Mouse (Mus musculus): ENCODE measurements at regions not wholly inside any gene's neighbourhood (a gene's known extent, or its start where the extent isn't known, plus 50 kb on each side); places are given as distances from the start of the nearest gene placed in this dataset.

DNA sequence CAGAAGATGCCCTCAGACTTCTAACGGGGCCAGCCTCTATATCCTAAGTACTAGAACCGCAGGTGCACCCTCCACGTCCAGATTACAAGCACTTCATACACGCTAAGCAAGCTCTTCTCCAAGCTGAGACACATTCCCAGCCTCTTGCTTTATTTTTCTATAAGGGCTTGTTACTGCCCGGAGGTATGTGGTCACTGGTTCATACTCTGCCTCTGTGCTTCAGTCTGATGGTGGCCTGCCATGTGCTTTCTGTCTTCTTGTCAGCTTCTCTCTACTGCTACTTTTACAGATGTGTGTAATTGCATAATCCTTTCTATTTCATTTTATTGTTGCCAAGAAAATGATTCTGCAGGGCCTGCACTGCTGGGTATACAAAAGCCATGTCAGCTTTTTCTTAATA lies 343.3 kb upstream of the Adgrl2 start:
- ATAC-seq (ENCODE audit: extremely low read depth, insufficient number of reproducible peaks, low FRiP score, poor library complexity, severe bottlenecking) (no peak), DNase-seq (ENCODE audit: low spot score) (no peak)
- no peak overlapping the region for H3K4me3 ChIP-seq (ENCODE audit: low read depth, low read length)
- H3K4me1 ChIP-seq (ENCODE audit: insufficient read depth, low read depth, low read length) = no peaks in the 10 kb centered on the region
- no peaks in the 10 kb centered on the region for H3K36me3 ChIP-seq (replicated peaks)
- no peaks in the 10 kb centered on the region for H3K27me3 ChIP-seq (ENCODE audit: insufficient read depth, low read length)
- TF ChIP-seq GATA1 (IDR thresholded peaks at IDR 0.05; ENCODE audit: borderline replicate concordance, low read length) = no peak
- TF ChIP-seq GATA2 (IDR thresholded peaks at IDR 0.05; ENCODE audit: borderline replicate concordance, low read depth, low read length) = no peak
- TF ChIP-seq CTCF (IDR thresholded peaks at IDR 0.05; ENCODE audit: low read depth, low read length) = no peak
- TF ChIP-seq POLR2AphosphoS5 (IDR thresholded peaks at IDR 0.05; ENCODE audit: insufficient replicate concordance, low read depth, low read length) = no peak
- TF ChIP-seq TAL1 (conservative IDR thresholded peaks at IDR 0.05; ENCODE audit: low read depth, low read length) = no peak
- peaks cover 43% of the 10 kb centered on the region for H3K9me3 ChIP-seq (replicated peaks)

DNA sequence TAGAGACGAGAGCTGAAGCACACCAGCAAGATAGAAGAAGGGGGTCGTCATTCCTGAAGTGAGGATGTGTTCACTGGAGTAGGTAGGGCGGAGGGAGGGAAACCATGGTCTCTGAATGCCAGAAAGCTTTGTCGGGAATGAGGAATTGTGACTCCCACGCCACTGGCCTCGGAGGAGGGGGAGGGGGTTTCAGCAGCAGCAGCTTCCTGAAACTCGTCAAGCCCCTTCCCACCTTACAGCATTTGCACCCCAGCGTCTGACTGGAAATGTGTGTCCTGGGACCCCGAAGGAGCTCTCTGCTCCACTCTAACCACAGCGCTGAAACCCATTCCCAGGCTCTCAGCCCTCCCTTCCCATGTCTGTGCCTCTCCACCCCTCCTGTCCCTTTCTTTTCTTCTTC lies 342.8 kb upstream of the Adgrl2 start:
- Histone ChIP-seq H3K4me3 (ENCODE audit: low read depth, low read length) (no peak overlapping the region), H3K4me1 (ENCODE audit: insufficient read depth, low read depth, low read length) (no peaks in the 10 kb centered on the region), H3K27me3 (ENCODE audit: insufficient read depth, low read length) (no peaks in the 10 kb centered on the region), H3K36me3 (replicated peaks) (no peaks in the 10 kb centered on the region), H3K9me3 (replicated peaks) (peaks cover 41% of the 10 kb centered on the region)
- TF ChIP-seq TAL1 (conservative IDR thresholded peaks at IDR 0.05; ENCODE audit: low read depth, low read length) (no peak), GATA2 (IDR thresholded peaks at IDR 0.05; ENCODE audit: borderline replicate concordance, low read depth, low read length) (no peak), GATA1 (IDR thresholded peaks at IDR 0.05; ENCODE audit: borderline replicate concordance, low read length) (no peak), CTCF (IDR thresholded peaks at IDR 0.05; ENCODE audit: low read depth, low read length) (no peak)
- ATAC-seq (ENCODE audit: extremely low read depth, insufficient number of reproducible peaks, low FRiP score, poor library complexity, severe bottlenecking) = no peak
- no peak for DNase-seq (ENCODE audit: low spot score)

- ATAC-seq (ENCODE audit: extremely low read depth, insufficient number of reproducible peaks, low FRiP score, poor library complexity, severe bottlenecking) = no peak
- Histone ChIP-seq H3K4me3 (ENCODE audit: low read depth, low read length) (no peak overlapping the region), H3K27me3 (ENCODE audit: insufficient read depth, low read length) (no peaks in the 10 kb centered on the region)
Measured at GRCm38 (mm10) chr3:149332105-149332504, 341.8 kb upstream of the Adgrl2 start.

GRCm38 (mm10) chr3:149331251-149331960 lies 341.1 kb upstream of the Adgrl2 start:
- no peaks in the 10 kb centered on the region for H3K27me3 ChIP-seq (ENCODE audit: insufficient read depth, low read length)
- ATAC-seq (ENCODE audit: extremely low read depth, insufficient number of reproducible peaks, low FRiP score, poor library complexity, severe bottlenecking) (no peak), DNase-seq (ENCODE audit: low spot score) (no peak)
- no peak overlapping the region for H3K4me3 ChIP-seq (ENCODE audit: low read depth, low read length)
- peaks cover 31% of the 10 kb centered on the region for H3K9me3 ChIP-seq (replicated peaks)
- H3K36me3 ChIP-seq (replicated peaks) = no peaks in the 10 kb centered on the region
- H3K4me1 ChIP-seq (ENCODE audit: insufficient read depth, low read depth, low read length) = no peaks in the 10 kb centered on the region
- TF ChIP-seq GATA2 (IDR thresholded peaks at IDR 0.05; ENCODE audit: borderline replicate concordance, low read depth, low read length) (no peak), POLR2AphosphoS5 (IDR thresholded peaks at IDR 0.05; ENCODE audit: insufficient replicate concordance, low read depth, low read length) (no peak), GATA1 (IDR thresholded peaks at IDR 0.05; ENCODE audit: borderline replicate concordance, low read length) (no peak), TAL1 (conservative IDR thresholded peaks at IDR 0.05; ENCODE audit: low read depth, low read length) (no peak)

More at GRCm38 (mm10) chr3:149332105-149332504, 341.8 kb upstream of the Adgrl2 start:
- no peak for TF ChIP-seq GATA1 (IDR thresholded peaks at IDR 0.05; ENCODE audit: borderline replicate concordance, low read length)
- H3K4me1 ChIP-seq (ENCODE audit: insufficient read depth, low read depth, low read length) = no peaks in the 10 kb centered on the region
- no peaks in the 10 kb centered on the region for H3K36me3 ChIP-seq (replicated peaks)
- no peak for DNase-seq (ENCODE audit: low spot score)
- H3K9me3 ChIP-seq (replicated peaks) = peaks cover 34% of the 10 kb centered on the region

DNA sequence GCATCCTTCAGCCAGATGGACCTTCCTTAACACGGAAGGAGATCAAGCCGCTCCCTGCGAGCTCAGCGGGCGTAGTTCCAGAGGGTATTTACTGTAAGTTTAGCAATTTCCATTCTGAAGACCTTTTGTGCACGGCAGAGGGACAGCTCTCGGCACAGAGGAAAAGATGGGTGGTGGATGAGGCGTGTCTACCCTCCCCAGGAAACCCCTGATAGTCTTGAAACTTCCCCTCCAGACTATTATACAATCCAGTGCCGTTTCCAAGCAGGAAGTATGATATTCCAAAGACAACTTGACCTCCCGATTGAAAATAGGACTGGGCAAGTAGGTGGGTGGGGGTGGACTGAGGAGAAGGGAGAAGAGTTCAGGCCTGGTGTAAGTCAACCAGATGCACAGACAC lies 340.4 kb upstream of the Adgrl2 start:
- ATAC-seq (ENCODE audit: extremely low read depth, insufficient number of reproducible peaks, low FRiP score, poor library complexity, severe bottlenecking) (no peak), DNase-seq (ENCODE audit: low spot score) (no peak)
- Histone ChIP-seq H3K36me3 (replicated peaks) (no peaks in the 10 kb centered on the region), H3K9me3 (replicated peaks) (peaks cover 31% of the 10 kb centered on the region), H3K27me3 (ENCODE audit: insufficient read depth, low read length) (no peaks in the 10 kb centered on the region), H3K4me3 (ENCODE audit: low read depth, low read length) (no peak overlapping the region), H3K4me1 (ENCODE audit: insufficient read depth, low read depth, low read length) (no peaks in the 10 kb centered on the region)
- TF ChIP-seq POLR2AphosphoS5 (IDR thresholded peaks at IDR 0.05; ENCODE audit: insufficient replicate concordance, low read depth, low read length) (no peak), GATA1 (IDR thresholded peaks at IDR 0.05; ENCODE audit: borderline replicate concordance, low read length) (no peak), GATA2 (IDR thresholded peaks at IDR 0.05; ENCODE audit: borderline replicate concordance, low read depth, low read length) (no peak), TAL1 (conservative IDR thresholded peaks at IDR 0.05; ENCODE audit: low read depth, low read length) (no peak), CTCF (IDR thresholded peaks at IDR 0.05; ENCODE audit: low read depth, low read length) (no peak)

DNA sequence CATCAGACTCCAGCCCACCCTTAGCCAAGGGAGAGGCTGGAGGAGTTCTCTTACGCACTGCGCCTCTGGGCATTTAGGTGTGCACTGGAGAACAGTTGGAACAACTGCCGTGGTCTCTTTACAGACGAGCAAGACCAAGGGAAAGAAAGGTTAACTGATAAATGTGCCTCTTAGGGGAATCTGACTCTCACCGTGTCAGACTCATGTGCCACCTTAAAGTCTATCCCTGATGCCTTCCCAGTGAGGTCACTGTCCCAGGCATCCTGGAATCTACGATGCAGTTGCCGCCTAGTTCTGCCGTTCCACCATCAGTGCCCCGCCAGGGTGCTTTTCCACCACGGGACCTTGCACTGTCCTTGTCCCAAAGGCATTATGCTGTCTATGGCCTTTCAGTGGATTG lies 339.7 kb upstream of the Adgrl2 start:
- DNase-seq (ENCODE audit: low spot score) = no peak
- ATAC-seq (ENCODE audit: extremely low read depth, insufficient number of reproducible peaks, low FRiP score, poor library complexity, severe bottlenecking) = no peak
- no peaks in the 10 kb centered on the region for H3K36me3 ChIP-seq (replicated peaks)
- no peaks in the 10 kb centered on the region for H3K4me1 ChIP-seq (ENCODE audit: insufficient read depth, low read depth, low read length)
- peaks cover 32% of the 10 kb centered on the region for H3K9me3 ChIP-seq (replicated peaks)
- H3K4me3 ChIP-seq (ENCODE audit: low read depth, low read length) = no peak overlapping the region
- H3K27me3 ChIP-seq (ENCODE audit: insufficient read depth, low read length) = no peaks in the 10 kb centered on the region
- no peak for TF ChIP-seq GATA1 (IDR thresholded peaks at IDR 0.05; ENCODE audit: borderline replicate concordance, low read length)
- no peak for TF ChIP-seq TAL1 (conservative IDR thresholded peaks at IDR 0.05; ENCODE audit: low read depth, low read length)
- TF ChIP-seq CTCF (IDR thresholded peaks at IDR 0.05; ENCODE audit: low read depth, low read length) = no peak
- TF ChIP-seq GATA2 (IDR thresholded peaks at IDR 0.05; ENCODE audit: borderline replicate concordance, low read depth, low read length) = no peak

GRCm38 (mm10) chr3:149329615-149330014 lies 339.3 kb upstream of the Adgrl2 start:
- DNase-seq (ENCODE audit: low spot score) = no peak
- H3K4me3 ChIP-seq (ENCODE audit: low read depth, low read length) = no peak overlapping the region
- no peaks in the 10 kb centered on the region for H3K4me1 ChIP-seq (ENCODE audit: insufficient read depth, low read depth, low read length)
- no peak for ATAC-seq (ENCODE audit: extremely low read depth, insufficient number of reproducible peaks, low FRiP score, poor library complexity, severe bottlenecking)
- no peaks in the 10 kb centered on the region for H3K27me3 ChIP-seq (ENCODE audit: insufficient read depth, low read length)
- no peaks in the 10 kb centered on the region for H3K36me3 ChIP-seq (replicated peaks)
- TF ChIP-seq POLR2AphosphoS5 (IDR thresholded peaks at IDR 0.05; ENCODE audit: insufficient replicate concordance, low read depth, low read length) (no peak), CTCF (IDR thresholded peaks at IDR 0.05; ENCODE audit: low read depth, low read length) (no peak), TAL1 (conservative IDR thresholded peaks at IDR 0.05; ENCODE audit: low read depth, low read length) (no peak), GATA1 (IDR thresholded peaks at IDR 0.05; ENCODE audit: borderline replicate concordance, low read length) (no peak), GATA2 (IDR thresholded peaks at IDR 0.05; ENCODE audit: borderline replicate concordance, low read depth, low read length) (no peak)
- H3K9me3 ChIP-seq (replicated peaks) = peaks cover 28% of the 10 kb centered on the region
